Mouse (Mus musculus): ENCODE measurements around the gene Sdk2. TPM values are rescaled to one million over a fixed set of nuclear protein-coding genes. Genes with fewer than 3 reads are reported as not detected.

Gene Sdk2
- 1.9 and 3.1 TPM in 2 replicates for polyA plus RNA-seq (2016; fragmentation: Nextera tagmentation; extraction: Ambion mirVana)

GRCm38 (mm10) chr11:114066951-114067762 is at the start of gene Sdk2:
Gene Sdk2 (minus strand): TSS chr11:114067046.
- Histone ChIP-seq H3K4me1 (peaks cover 67% of the 10 kb centered on the region), H3K36me3 (replicated peaks) (no peaks in the 10 kb centered on the region), H3K9me3 (no peaks in the 10 kb centered on the region), H3K27ac (replicated peaks) (peak within 1 kb of the TSS; percentile 90), H3K27me3 (replicated peaks; ENCODE audit: low read depth, poor library complexity, severe bottlenecking) (peaks cover 96% of the 10 kb centered on the region), H3K4me3 (peak within 1 kb of the TSS; percentile 74)
- WGBS: 1% methylated on average over 43 of the region's 52 CpGs
- DNase-seq (ENCODE audit: low spot score): peak; percentile 86

- no peak for DNase-seq (ENCODE audit: low spot score)
- H3K27ac ChIP-seq (replicated peaks): no peak overlapping the region
- H3K9me3 ChIP-seq: no peaks in the 10 kb centered on the region
- 0 out of 2 replicates have a peak, but pooled peaks cover 2% of the 10 kb centered on the region for H3K4me1 ChIP-seq
- no peaks in the 10 kb centered on the region for H3K27me3 ChIP-seq (replicated peaks; ENCODE audit: low read depth, poor library complexity, severe bottlenecking)
- H3K36me3 ChIP-seq (replicated peaks): no peaks in the 10 kb centered on the region
- WGBS: 82% methylated on average over 13 of the region's 13 CpGs
- H3K4me3 ChIP-seq: no peak overlapping the region
Measured at GRCm38 (mm10) chr11:114115077-114115476, 48.2 kb upstream of the Sdk2 start.

GRCm38 (mm10) chr11:114114674-114115073 is 47.8 kb upstream of the Sdk2 start:
- no peaks in the 10 kb centered on the region for H3K27me3 ChIP-seq (replicated peaks; ENCODE audit: low read depth, poor library complexity, severe bottlenecking)
- H3K4me1 ChIP-seq: 0 out of 2 replicates have a peak, but pooled peaks cover 2% of the 10 kb centered on the region
- no peaks in the 10 kb centered on the region for H3K36me3 ChIP-seq (replicated peaks)
- 80% methylated on average over 12 of the region's 12 CpGs for WGBS
- no peaks in the 10 kb centered on the region for H3K9me3 ChIP-seq
- H3K4me3 ChIP-seq: no peak overlapping the region
- no peak for DNase-seq (ENCODE audit: low spot score)
- H3K27ac ChIP-seq (replicated peaks): no peak overlapping the region

GRCm38 (mm10) chr11:114110851-114111250 is 44.0 kb upstream of the Sdk2 start:
- Histone ChIP-seq H3K4me3 (no peak overlapping the region), H3K27ac (replicated peaks) (no peak overlapping the region), H3K27me3 (replicated peaks; ENCODE audit: low read depth, poor library complexity, severe bottlenecking) (no peaks in the 10 kb centered on the region), H3K9me3 (no peaks in the 10 kb centered on the region), H3K4me1 (0 out of 2 replicates have a peak, but pooled peaks cover 2% of the 10 kb centered on the region), H3K36me3 (replicated peaks) (no peaks in the 10 kb centered on the region)
- DNase-seq (ENCODE audit: low spot score): no peak
- 51% methylated on average over 3 of the region's 3 CpGs for WGBS

- Histone ChIP-seq H3K36me3 (replicated peaks) (no peaks in the 10 kb centered on the region), H3K4me3 (no peak overlapping the region), H3K4me1 (peaks cover 8% of the 10 kb centered on the region; the same call in 1 of the 2 replicates), H3K9me3 (no peaks in the 10 kb centered on the region), H3K27ac (replicated peaks) (no peak overlapping the region), H3K27me3 (replicated peaks; ENCODE audit: low read depth, poor library complexity, severe bottlenecking) (no peaks in the 10 kb centered on the region)
- WGBS: 68% methylated on average over 7 of the region's 7 CpGs
- DNase-seq (ENCODE audit: low spot score): no peak
Measured at GRCm38 (mm10) chr11:114093636-114094035, 26.8 kb upstream of the Sdk2 start.

GRCm38 (mm10) chr11:114093175-114093574 is 26.3 kb upstream of the Sdk2 start:
- H3K9me3 ChIP-seq: no peaks in the 10 kb centered on the region
- peaks cover 8% of the 10 kb centered on the region; the same call in 1 of the 2 replicates for H3K4me1 ChIP-seq
- DNase-seq (ENCODE audit: low spot score): no peak
- 63% methylated on average over 7 of the region's 7 CpGs for WGBS
- no peak overlapping the region for H3K27ac ChIP-seq (replicated peaks)
- no peak overlapping the region for H3K4me3 ChIP-seq
- no peaks in the 10 kb centered on the region for H3K36me3 ChIP-seq (replicated peaks)
- no peaks in the 10 kb centered on the region for H3K27me3 ChIP-seq (replicated peaks; ENCODE audit: low read depth, poor library complexity, severe bottlenecking)

GRCm38 (mm10) chr11:114080606-114081005 is 13.8 kb upstream of the Sdk2 start:
- WGBS: 86% methylated on average over 9 of the region's 9 CpGs
- Histone ChIP-seq H3K9me3 (peaks cover 9% of the 10 kb centered on the region), H3K27me3 (replicated peaks; ENCODE audit: low read depth, poor library complexity, severe bottlenecking) (no peaks in the 10 kb centered on the region), H3K36me3 (replicated peaks) (no peaks in the 10 kb centered on the region), H3K27ac (replicated peaks) (no peak overlapping the region), H3K4me3 (no peak overlapping the region), H3K4me1 (no peaks in the 10 kb centered on the region)
- DNase-seq (ENCODE audit: low spot score): no peak

- no peak for DNase-seq (ENCODE audit: low spot score)
- H3K27me3 ChIP-seq (replicated peaks; ENCODE audit: low read depth, poor library complexity, severe bottlenecking): peaks cover 42% of the 10 kb centered on the region
- no peak overlapping the region for H3K4me3 ChIP-seq
- no peaks in the 10 kb centered on the region for H3K36me3 ChIP-seq (replicated peaks)
- peaks cover 25% of the 10 kb centered on the region for H3K4me1 ChIP-seq
- 73% methylated on average over 10 of the region's 10 CpGs for WGBS
- no peak overlapping the region for H3K27ac ChIP-seq (replicated peaks)
- peaks cover 9% of the 10 kb centered on the region for H3K9me3 ChIP-seq
Measured at GRCm38 (mm10) chr11:114072644-114073043, 5.8 kb upstream of the Sdk2 start.

- Histone ChIP-seq H3K36me3 (replicated peaks) (no peaks in the 10 kb centered on the region), H3K9me3 (peaks cover 9% of the 10 kb centered on the region), H3K4me1 (peaks cover 31% of the 10 kb centered on the region), H3K27ac (replicated peaks) (no peak overlapping the region), H3K4me3 (no peak overlapping the region), H3K27me3 (replicated peaks; ENCODE audit: low read depth, poor library complexity, severe bottlenecking) (peaks cover 47% of the 10 kb centered on the region)
- DNase-seq (ENCODE audit: low spot score): peak; percentile 64
- WGBS: 32% methylated on average over 8 of the region's 8 CpGs
Measured at GRCm38 (mm10) chr11:114071998-114072397, 5.2 kb upstream of the Sdk2 start.

- Histone ChIP-seq H3K4me3 (no peak overlapping the region), H3K36me3 (replicated peaks) (no peaks in the 10 kb centered on the region), H3K27ac (replicated peaks) (no peak overlapping the region), H3K4me1 (peaks cover 42% of the 10 kb centered on the region), H3K27me3 (replicated peaks; ENCODE audit: low read depth, poor library complexity, severe bottlenecking) (peaks cover 58% of the 10 kb centered on the region), H3K9me3 (peaks cover 3% of the 10 kb centered on the region; the same call in 1 of the 2 replicates)
- WGBS: 74% methylated on average over 6 of the region's 6 CpGs
- no peak for DNase-seq (ENCODE audit: low spot score)
Measured at GRCm38 (mm10) chr11:114070881-114071280, 4.0 kb upstream of the Sdk2 start.

- 69% methylated on average over 8 of the region's 8 CpGs for WGBS
- Histone ChIP-seq H3K9me3 (no peaks in the 10 kb centered on the region), H3K27me3 (replicated peaks; ENCODE audit: low read depth, poor library complexity, severe bottlenecking) (peaks cover 66% of the 10 kb centered on the region), H3K4me1 (peaks cover 50% of the 10 kb centered on the region), H3K27ac (replicated peaks) (no peak overlapping the region), H3K36me3 (replicated peaks) (no peaks in the 10 kb centered on the region), H3K4me3 (no peak overlapping the region)
- DNase-seq (ENCODE audit: low spot score): no peak
Measured at GRCm38 (mm10) chr11:114070131-114070530, 3.3 kb upstream of the Sdk2 start.

- H3K4me3 ChIP-seq: peak overlapping the region; percentile 28; the same call in 1 of the 2 replicates
- peak overlapping the region; percentile 90 for H3K27ac ChIP-seq (replicated peaks)
- peaks cover 67% of the 10 kb centered on the region for H3K4me1 ChIP-seq
- no peaks in the 10 kb centered on the region for H3K9me3 ChIP-seq
- 3% methylated on average over 5 of the region's 5 CpGs for WGBS
- H3K27me3 ChIP-seq (replicated peaks; ENCODE audit: low read depth, poor library complexity, severe bottlenecking): peaks cover 83% of the 10 kb centered on the region
- no peaks in the 10 kb centered on the region for H3K36me3 ChIP-seq (replicated peaks)
- peak; percentile 82 for DNase-seq (ENCODE audit: low spot score)
Measured at GRCm38 (mm10) chr11:114068390-114068789, 1.5 kb upstream of the Sdk2 start.
